Mouse (Mus musculus) embryonic facial prominence, embryonic 12.5 days (tissue): ENCODE results near the gene Hspa1a. TPM values are rescaled to one million over a fixed set of nuclear protein-coding genes. Genes with fewer than 3 reads are reported as not detected.
"Not testable (repeated sequence)": the region's sequence is repeated elsewhere in the genome, so short reads cannot be mapped to it uniquely, and the experiment has no call there.

Source experiments
- ATAC-seq: fragments of 200-750 bp; cut with Nextera tagmentation; 2 replicates; pipeline ENCODE4 v1.8.0; 2017; ENCODE audit not compliant: insufficient number of reproducible peaks, insufficient read depth, low FRiP score, low TSS enrichment
- H3K27ac ChIP-seq: fragments of 300-500 bp; sonication (generic); 2 replicates; pipeline ENCODE4 v1.5.1; 2016; ENCODE audit warnings: mild to moderate bottlenecking
- H3K27me3 ChIP-seq: fragments of 300-500 bp; sonication (generic); 2 replicates; pipeline ENCODE4 v1.6.1; 2016; ENCODE audit warnings: mild to moderate bottlenecking, moderate library complexity
- H3K36me3 ChIP-seq: fragments of 300-500 bp; sonication (generic); 2 replicates; pipeline ENCODE4 v1.6.1; 2016; ENCODE audit warnings: mild to moderate bottlenecking
- H3K4me1 ChIP-seq: fragments of 300-500 bp; sonication (generic); 2 replicates; pipeline ENCODE4 v1.6.1; 2016
- H3K4me2 ChIP-seq: fragments of 300-500 bp; sonication (generic); replicated peaks from 2 replicates; pipeline ENCODE4 v1.6.1; 2016; ENCODE audit warnings: mild to moderate bottlenecking, moderate library complexity
- H3K4me3 ChIP-seq: fragments of 300-500 bp; sonication (generic); 2 replicates; pipeline ENCODE4 v1.5.1; 2016; ENCODE audit warnings: mild to moderate bottlenecking
- H3K9ac ChIP-seq: fragments of 300-500 bp; sonication (generic); 2 replicates; pipeline ENCODE4 v1.6.1; 2016; ENCODE audit warnings: mild to moderate bottlenecking, moderate library complexity
- H3K9me3 ChIP-seq: fragments of 300-500 bp; sonication (generic); 2 replicates; pipeline ENCODE4 v1.6.1; 2016; ENCODE audit warnings: mild to moderate bottlenecking, moderate library complexity
- WGBS: fragments of 180-500 bp; shearing (Covaris S2); methylation state at CpG from one replicate; pipeline ENCODE4 v1.1.7; 2016; 5-methylcytosine and 5-hydroxymethylcytosine counted together
- polyA plus RNA-seq: library from polyadenylated mRNA; unstranded; fragments of >200 nt; fragmentation: Nextera tagmentation; extraction: Ambion mirVana; gene quantifications from 2 replicates; pipeline ENCODE4 v1.2.1, GENCODE M21; 2016

The Hspa1a gene
- polyA plus RNA-seq, 1 experiment from 2014 or later = 4.9 TPM

DNA sequence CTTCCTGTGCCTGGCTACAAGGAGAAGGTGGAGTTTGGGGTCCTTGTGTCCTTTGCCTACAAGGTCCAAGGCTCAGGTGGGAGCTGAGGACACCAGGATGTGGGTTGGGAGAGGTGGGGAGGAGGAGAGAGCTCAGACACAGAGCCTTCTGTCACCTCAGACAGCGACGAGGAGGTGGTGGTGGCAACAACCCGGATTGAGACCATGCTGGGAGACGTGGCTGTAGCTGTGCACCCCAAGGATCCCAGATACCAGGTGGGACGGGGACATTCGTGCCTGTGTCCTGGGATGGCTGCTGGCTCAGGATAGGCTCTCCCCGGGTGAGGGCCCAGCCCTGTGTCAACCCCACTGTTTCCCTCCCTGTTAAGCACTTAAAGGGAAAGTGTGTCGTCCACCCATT is 39.5 kb upstream of the Hspa1a start:
- 93% methylated on average over 8 of the region's 8 CpGs for WGBS
- no peaks in the 10 kb centered on the region for H3K27me3 ChIP-seq
- no peak overlapping the region for H3K4me2 ChIP-seq
- no peaks in the 10 kb centered on the region for H3K4me1 ChIP-seq
- no peak overlapping the region for H3K9ac ChIP-seq
- peaks cover 99% of the 10 kb centered on the region for H3K36me3 ChIP-seq
- no peak for ATAC-seq
- H3K4me3 ChIP-seq = no peak overlapping the region
- no peaks in the 10 kb centered on the region for H3K9me3 ChIP-seq
- no peak overlapping the region for H3K27ac ChIP-seq

DNA sequence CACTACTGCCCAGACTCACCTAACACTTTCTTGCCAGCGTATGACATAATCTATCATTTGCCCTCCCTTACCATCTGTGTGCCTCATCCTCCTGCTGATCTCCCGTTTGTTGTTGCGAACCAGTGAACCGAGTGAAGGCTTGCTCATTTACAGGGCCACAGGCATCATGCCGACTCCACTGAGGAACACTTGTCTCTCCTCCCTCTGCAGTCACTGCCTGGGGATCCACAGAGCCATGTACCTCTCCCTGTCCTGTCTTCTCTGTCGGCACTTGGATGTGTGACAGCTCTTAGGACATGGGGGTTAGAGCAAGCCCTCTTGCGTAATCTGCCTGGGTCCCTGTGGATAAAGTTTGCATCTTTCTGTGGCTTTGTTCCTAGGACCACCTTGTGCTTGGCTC is 37.6 kb upstream of the Hspa1a start:
- H3K9ac ChIP-seq = no peak overlapping the region
- H3K9me3 ChIP-seq = no peaks in the 10 kb centered on the region
- peaks cover 97% of the 10 kb centered on the region for H3K36me3 ChIP-seq
- no peak overlapping the region for H3K4me3 ChIP-seq
- H3K27me3 ChIP-seq = no peaks in the 10 kb centered on the region
- ATAC-seq = no peak
- H3K4me2 ChIP-seq = no peak overlapping the region
- 91% methylated on average over 7 of the region's 7 CpGs for WGBS
- H3K27ac ChIP-seq = no peak overlapping the region
- no peaks in the 10 kb centered on the region for H3K4me1 ChIP-seq

DNA sequence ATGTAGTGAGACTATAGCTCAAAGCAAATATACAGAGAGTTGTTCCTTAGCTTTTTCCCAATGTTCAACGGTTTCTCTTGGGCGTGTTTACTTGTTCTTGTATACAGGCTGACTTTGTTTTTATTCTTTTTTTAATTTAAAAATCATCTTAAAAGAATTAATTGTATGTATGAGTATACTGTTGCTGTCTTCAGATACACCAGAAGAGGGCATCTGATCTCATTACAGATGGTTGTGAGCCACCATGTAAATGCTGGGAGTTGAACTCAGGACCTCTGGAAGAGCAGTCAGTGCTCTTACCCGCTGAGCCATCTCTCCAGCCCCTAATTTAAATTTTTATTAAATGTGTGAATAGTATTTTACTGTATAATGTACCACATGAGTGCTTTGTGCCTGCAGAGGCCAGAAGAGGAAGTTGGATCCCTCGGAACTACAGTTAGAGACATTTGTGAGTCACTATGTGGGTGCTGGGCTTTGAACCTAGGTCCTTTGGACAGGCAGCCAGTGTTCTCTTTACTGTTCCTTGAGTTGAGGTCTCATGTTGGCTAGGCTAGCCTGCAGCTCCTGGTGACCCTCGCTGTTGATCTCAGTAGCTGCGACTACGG is 35.5 kb upstream of the Hspa1a start:
- Histone ChIP-seq H3K9me3 (no peaks in the 10 kb centered on the region), H3K36me3 (peaks cover 82% of the 10 kb centered on the region), H3K9ac (no peak overlapping the region), H3K4me2 (no peak overlapping the region), H3K4me1 (peaks cover 11% of the 10 kb centered on the region), H3K4me3 (no peak overlapping the region), H3K27ac (no peak overlapping the region), H3K27me3 (no peaks in the 10 kb centered on the region)
- WGBS = 93% methylated on average over 7 of the region's 7 CpGs
- ATAC-seq = no peak

DNA sequence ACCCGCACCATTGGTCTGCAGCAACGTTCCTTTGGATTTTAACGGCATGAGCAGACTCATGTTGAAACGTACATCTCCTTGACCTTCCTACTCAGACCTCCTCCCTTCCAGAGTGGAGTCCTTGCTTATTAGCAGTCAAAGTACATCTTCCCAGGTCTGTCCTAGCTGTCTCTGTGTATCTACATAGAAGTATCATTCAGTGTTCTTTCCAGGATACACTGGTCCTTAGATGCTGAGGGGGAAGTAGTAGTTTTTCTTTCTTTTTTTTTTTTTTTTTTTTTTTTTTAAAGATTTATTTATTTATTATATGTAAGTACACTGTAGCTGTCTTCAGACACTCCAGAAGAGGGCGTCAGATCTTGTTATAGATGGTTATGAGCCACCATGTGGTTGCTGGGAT is 33.9 kb upstream of the Hspa1a start:
- ATAC-seq, H3K4me2 ChIP-seq, H3K4me3 ChIP-seq, H3K9ac ChIP-seq, H3K27ac ChIP-seq, H3K9me3 ChIP-seq, H3K27me3 ChIP-seq: not testable (repeated sequence)
- WGBS = 93% methylated on average over 4 of the region's 5 CpGs
- H3K36me3 ChIP-seq = peaks cover 67% of the 10 kb centered on the region
- peaks cover 17% of the 10 kb centered on the region for H3K4me1 ChIP-seq

DNA sequence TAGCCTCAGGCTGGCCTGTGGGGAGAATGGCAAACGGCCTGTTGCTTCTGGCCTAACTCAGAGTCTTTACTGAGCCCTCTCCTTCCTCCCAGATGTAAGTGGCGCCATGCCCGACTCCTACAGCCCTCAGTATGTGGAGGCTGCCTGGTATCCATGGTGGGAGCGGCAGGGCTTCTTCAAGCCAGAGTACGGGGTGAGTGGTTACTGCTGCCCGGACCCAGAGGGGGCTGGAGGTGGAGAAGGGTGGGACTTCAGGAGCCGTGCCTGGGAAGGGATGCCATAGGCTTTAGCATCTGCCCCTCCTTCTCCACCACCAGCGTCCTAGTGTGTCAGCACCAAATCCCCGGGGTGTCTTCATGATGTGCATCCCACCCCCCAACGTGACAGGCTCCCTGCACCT is 33.2 kb upstream of the Hspa1a start:
- ATAC-seq = no peak
- 94% methylated on average over 10 of the region's 10 CpGs for WGBS
- Histone ChIP-seq H3K9me3 (no peaks in the 10 kb centered on the region), H3K9ac (no peak overlapping the region), H3K4me2 (no peak overlapping the region), H3K27me3 (no peaks in the 10 kb centered on the region), H3K4me1 (peaks cover 17% of the 10 kb centered on the region), H3K4me3 (no peak overlapping the region), H3K27ac (no peak overlapping the region), H3K36me3 (peaks cover 59% of the 10 kb centered on the region)

DNA sequence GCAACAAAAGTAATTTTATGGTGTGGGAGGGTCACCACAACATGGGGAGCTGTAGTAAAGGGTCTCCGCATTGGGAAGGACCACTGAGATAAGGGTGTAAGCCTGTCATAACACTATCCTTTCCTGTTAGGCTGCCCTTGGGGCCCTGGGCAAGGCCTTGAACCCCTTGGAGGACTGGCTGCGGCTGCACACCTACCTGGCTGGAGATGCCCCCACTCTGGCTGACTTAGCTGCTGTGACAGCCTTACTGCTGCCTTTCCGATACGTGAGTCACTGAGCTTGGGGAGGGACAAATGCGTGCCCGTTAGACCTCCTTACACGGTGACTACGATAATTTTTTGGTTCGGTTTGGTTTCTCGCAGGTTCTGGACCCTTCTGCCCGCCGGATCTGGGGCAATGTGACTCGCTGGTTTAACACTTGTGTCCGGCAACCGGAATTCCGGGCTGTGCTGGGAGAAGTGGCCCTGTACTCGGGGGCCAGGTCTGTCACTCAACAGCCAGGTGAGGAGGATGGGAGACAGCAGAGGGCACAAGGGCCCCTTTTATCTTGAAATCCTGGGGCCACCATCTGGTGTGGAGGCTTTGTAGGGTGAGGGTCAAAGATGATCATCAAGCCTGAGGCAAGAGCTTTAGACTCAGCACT is 32.2 kb upstream of the Hspa1a start:
- Histone ChIP-seq H3K27me3 (no peaks in the 10 kb centered on the region), H3K9me3 (no peaks in the 10 kb centered on the region), H3K36me3 (peaks cover 50% of the 10 kb centered on the region), H3K27ac (no peak overlapping the region), H3K4me3 (no peak overlapping the region), H3K4me2 (no peak overlapping the region), H3K4me1 (peaks cover 23% of the 10 kb centered on the region), H3K9ac (no peak overlapping the region)
- WGBS = 96% methylated on average over 17 of the region's 17 CpGs
- ATAC-seq = no peak

DNA sequence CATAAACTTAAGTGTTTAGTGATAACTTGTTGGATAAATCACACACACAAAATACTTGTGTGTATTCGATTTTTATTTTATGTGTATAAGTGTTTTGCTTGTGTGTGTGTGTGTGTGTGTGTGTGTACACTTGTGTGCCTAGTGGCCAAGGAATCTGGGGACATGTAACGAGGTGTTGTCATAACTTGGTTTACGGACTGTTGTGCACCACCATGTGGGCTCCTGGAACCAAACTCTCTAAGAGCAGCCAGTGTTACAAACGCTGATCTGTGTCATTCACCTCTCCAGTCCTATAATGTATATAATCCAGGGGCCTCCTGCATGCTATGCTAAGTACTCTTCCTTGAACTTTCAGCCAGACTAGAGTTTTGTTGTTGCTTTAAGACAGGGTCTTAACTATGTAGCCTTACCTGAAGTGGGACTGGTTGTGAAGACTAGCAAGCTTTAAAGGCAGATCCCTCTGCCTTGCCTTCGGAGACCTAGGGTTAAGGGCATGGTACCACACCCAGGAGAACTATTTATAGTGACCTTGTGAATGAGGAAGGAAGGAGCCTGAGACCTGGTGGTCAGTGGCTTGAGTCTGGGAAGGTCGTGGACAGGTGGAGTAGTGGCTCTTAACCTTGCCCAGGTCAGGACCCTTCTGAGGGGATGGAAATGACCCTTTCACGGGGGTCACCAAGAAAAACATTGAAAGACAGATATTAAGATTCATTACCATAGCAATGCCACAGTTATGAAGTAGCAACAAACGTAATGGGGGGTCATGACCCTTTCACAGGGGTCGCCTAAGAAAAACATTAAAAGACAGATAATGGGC is 31.3 kb upstream of the Hspa1a start:
- Histone ChIP-seq H3K27me3 (no peaks in the 10 kb centered on the region), H3K27ac (no peak overlapping the region), H3K9me3 (no peaks in the 10 kb centered on the region), H3K4me2 (peak overlapping the region; percentile 93), H3K4me1 (peaks cover 23% of the 10 kb centered on the region), H3K9ac (peak overlapping the region; percentile 92), H3K36me3 (peaks cover 47% of the 10 kb centered on the region), H3K4me3 (peak overlapping the region; percentile 68)
- ATAC-seq = no peak
- WGBS = 65% methylated on average over 9 of the region's 9 CpGs

DNA sequence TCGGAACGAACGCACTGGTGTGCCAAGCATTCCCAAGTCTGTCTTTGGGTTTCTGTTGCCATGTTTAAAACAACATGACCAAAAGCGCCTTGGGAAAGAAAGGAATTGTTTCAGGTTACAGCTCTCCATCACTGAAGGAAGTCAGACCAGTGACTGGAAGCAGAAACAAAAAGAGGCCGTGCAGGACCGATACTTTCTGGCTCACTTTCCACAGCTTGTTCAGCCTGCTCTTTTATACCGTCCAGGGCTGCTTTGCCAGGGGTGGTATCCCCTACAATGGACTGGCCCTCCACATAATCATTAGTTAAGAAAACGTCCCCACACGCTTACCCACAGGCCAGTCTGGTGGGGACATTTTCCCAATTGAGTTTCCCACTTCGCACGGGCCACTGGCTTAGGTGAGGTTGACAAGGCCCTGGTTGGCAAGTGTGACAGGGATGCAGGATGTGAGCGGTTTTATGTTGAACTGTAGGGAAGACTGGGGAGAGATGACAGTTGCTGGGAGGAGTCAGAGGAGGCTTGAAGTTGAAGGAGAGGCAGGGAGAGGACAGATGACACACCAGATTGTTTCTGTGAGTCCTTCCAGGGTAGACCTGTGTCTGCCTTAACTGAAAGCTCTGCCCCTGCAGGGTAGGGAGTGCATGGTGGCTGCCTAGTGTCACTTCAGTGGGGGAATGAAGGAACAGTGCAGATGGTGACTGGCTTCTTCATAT is 30.4 kb upstream of the Hspa1a start:
- Histone ChIP-seq H3K4me3 (peak overlapping the region; percentile 68), H3K4me1 (peaks cover 23% of the 10 kb centered on the region), H3K9ac (peak overlapping the region; percentile 92), H3K27me3 (no peaks in the 10 kb centered on the region), H3K27ac (peak overlapping the region; percentile 99), H3K4me2 (peak overlapping the region; percentile 93), H3K36me3 (peaks cover 42% of the 10 kb centered on the region), H3K9me3 (no peaks in the 10 kb centered on the region)
- no peak for ATAC-seq
- WGBS = 10% methylated on average over 12 of the region's 12 CpGs

DNA sequence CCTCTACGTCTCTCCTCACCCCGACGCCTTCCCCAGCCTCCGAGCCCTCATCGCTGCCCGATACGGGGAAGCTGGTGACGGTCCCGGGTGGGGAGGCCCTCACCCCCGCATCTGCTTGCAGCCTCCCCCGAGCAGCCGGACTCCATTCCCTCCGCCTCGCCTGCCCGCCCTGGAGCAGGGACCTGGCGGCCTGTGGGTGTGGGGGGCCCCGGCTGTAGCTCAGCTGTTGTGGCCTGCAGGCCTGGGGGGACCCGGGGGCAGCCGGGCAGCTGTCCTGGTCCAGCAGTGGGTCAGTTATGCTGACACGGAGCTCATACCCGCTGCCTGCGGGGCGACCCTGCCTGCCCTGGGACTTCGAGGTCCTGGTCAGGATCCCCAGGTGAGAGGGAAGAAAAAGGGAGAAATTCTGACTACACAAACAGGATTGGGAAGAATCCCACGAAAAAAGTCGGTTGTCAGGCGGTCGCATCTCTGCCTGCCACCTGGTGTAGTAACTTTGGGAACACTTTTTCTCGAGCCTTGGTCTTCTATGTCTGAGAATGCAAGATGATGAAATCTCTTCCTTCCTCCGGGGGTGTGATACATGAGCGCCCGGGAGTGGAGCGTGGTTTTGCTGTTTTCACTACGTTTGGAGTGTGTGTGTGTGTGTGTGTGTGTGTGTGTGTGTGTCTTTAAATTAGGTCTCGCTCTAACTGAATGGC is 29.6 kb upstream of the Hspa1a start:
- H3K9me3 ChIP-seq = no peaks in the 10 kb centered on the region

DNA sequence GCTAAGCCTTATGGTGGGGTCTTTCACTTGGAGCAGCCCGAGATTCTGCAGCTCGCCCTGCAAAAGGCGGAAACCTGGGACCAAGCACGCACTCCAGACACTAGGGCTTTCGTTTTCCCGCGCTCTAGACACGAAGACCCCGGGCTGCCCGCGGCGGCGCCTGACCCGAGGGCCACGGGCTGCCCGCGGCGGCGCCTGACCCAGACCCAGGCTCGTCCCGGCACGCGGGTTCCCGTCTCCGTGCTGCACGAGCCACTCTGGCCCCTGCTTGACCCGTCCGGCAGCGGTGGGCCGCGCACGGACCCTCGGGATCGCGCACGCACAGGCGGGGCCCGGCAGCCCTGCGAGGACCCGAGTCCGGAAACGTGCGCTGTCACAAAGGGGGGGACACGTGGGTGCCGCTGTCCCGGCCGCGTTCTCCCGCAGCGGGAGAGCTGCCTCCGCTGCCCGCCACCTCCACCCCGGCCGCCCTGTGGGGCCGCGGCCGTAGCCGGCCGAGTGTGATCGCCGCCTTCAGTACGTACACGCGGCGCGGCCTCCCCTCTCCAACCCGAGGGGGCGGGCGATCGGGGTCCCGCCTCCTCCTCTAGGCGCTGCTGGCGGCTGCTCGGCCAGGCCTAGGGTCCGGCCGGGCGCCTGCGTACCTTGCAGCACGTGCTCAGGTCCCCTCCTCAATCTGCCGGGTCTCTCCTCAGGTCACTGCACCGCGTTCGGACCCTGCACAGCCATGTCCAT is 28.9 kb upstream of the Hspa1a start, which contains the start of gene Vars:
TSS of gene Vars (plus strand) at position 271 of the 735 bp plus-strand sequence.
- Histone ChIP-seq H3K4me1 (peaks cover 26% of the 10 kb centered on the region), H3K27me3 (no peaks in the 10 kb centered on the region), H3K9ac (peak within 1 kb of the TSS; percentile 92), H3K27ac (peak within 1 kb of the TSS; percentile 99), H3K36me3 (peaks cover 32% of the 10 kb centered on the region), H3K9me3 (no peaks in the 10 kb centered on the region), H3K4me2 (peak within 1 kb of the TSS; percentile 93), H3K4me3 (peak within 1 kb of the TSS; percentile 68)
- WGBS = under 1% methylated on average over 79 of the region's 83 CpGs
- peak; percentile 85 for ATAC-seq

More for the DNA sequence above, 29.6 kb upstream of the Hspa1a start:
- H3K4me3 ChIP-seq = peak overlapping the region; percentile 68
- under 1% methylated on average over 35 of the region's 35 CpGs for WGBS
- peak overlapping the region; percentile 92 for H3K9ac ChIP-seq
- H3K36me3 ChIP-seq = peaks cover 35% of the 10 kb centered on the region
- ATAC-seq = no peak
- peaks cover 26% of the 10 kb centered on the region for H3K4me1 ChIP-seq
- no peaks in the 10 kb centered on the region for H3K27me3 ChIP-seq
- peak overlapping the region; percentile 93 for H3K4me2 ChIP-seq
- peak overlapping the region; percentile 99 for H3K27ac ChIP-seq
